Mouse (Mus musculus): ENCODE measurements around the gene Cdc25b. TPM values are rescaled to one million over a fixed set of nuclear protein-coding genes. Genes with fewer than 3 reads are reported as not detected.

Gene Cdc25b
- polyA plus RNA-seq (2016; fragmentation: Nextera tagmentation; extraction: Ambion mirVana), result 99.7 and 116 TPM in 2 replicates

- Histone ChIP-seq H3K36me3 (peaks cover 25% of the 10 kb centered on the region), H3K4me3 (peak within 1 kb of the TSS; percentile 72), H3K27me3 (ENCODE audit: insufficient read depth, poor library complexity, severe bottlenecking) (peaks cover 13% of the 10 kb centered on the region; the same call in 1 of the 2 replicates), H3K4me1 (replicated peaks) (peaks cover 62% of the 10 kb centered on the region), H3K27ac (peak within 1 kb of the TSS; percentile 96), H3K9me3 (no peaks in the 10 kb centered on the region)
- DNase-seq (ENCODE audit: low spot score), result peak; percentile 90
- under 1% methylated on average over 43 of the region's 43 CpGs for WGBS
Observed at GRCm38 (mm10) chr2:131186771-131187601, at the start of gene Cdc25b, which contains the start of gene Spef1. Gene Cdc25b, plus strand, starts transcription at chr2:131186949. Gene Spef1, minus strand, starts transcription at chr2:131187282.

DNA sequence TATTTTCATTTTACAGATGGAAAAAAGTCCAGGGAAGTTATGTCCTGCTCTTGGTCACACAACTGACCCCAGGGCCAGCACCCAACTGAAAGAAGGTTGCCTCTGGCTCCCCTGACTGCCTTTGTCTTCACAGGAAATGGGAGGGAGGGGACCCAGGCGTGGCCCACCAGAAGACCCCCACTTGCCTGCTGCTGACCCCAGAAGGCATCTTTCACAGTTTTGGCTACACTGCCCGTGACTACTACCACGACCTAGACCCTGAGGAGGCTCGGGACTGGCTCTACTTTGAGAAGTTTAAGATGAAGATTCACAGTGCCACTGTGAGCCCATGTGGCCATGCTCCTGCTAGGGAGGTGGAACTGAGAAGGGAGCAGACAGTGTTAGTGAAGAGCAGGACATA lies 48.5 kb upstream of the Cdc25b start:
- WGBS, result 75% methylated on average over 4 of the region's 4 CpGs
- Histone ChIP-seq H3K9me3 (no peaks in the 10 kb centered on the region), H3K36me3 (peaks cover 21% of the 10 kb centered on the region), H3K27ac (0 out of 2 replicates have a peak overlapping the region, but pooled peaks have one; percentile 36), H3K4me3 (no peak overlapping the region), H3K27me3 (ENCODE audit: insufficient read depth, poor library complexity, severe bottlenecking) (no peaks in the 10 kb centered on the region), H3K4me1 (replicated peaks) (peaks cover 52% of the 10 kb centered on the region)
- DNase-seq (ENCODE audit: low spot score), result no peak

DNA sequence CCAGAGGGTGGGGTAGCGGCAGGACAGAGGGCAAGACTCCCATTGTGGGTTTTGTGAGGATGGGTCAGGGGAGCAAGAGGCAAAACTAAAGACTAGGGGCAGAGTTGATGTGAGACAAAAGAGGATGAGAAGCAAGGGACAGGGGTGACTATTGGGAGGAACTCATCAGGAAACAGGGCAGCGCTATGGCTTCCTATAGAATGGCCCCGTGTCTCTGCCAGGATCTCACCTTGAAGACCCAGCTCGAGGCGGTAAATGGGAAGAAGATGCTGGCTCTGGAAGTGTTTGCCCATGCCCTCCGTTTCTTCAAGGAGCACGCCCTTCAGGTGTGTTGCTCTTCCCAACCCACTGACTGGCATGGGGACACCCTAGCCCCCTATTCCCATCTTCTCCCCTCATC lies 48.0 kb upstream of the Cdc25b start:
- Histone ChIP-seq H3K4me3 (no peak overlapping the region), H3K4me1 (replicated peaks) (peaks cover 52% of the 10 kb centered on the region), H3K27me3 (ENCODE audit: insufficient read depth, poor library complexity, severe bottlenecking) (no peaks in the 10 kb centered on the region), H3K27ac (0 out of 2 replicates have a peak overlapping the region, but pooled peaks have one; percentile 36), H3K36me3 (peaks cover 26% of the 10 kb centered on the region), H3K9me3 (no peaks in the 10 kb centered on the region)
- DNase-seq (ENCODE audit: low spot score), result no peak
- 77% methylated on average over 7 of the region's 7 CpGs for WGBS

DNA sequence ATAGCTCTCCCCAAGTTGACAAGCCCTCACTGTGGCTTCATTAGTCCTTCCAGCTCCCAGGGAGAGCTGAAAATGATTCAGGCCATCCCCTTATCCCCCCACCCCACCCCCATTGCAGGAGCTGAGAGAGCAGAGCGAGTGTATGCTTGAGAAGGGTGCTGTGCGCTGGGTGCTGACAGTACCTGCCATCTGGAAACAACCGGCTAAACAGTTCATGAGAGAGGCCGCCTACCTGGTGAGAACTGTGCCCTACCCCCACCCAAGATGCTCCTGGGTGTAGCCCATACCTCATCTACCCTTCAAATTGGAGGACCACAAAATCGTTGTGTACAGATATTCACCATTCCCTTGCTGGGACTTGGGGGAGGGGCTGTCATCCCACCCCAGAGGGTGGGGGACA lies 47.5 kb upstream of the Cdc25b start:
- H3K36me3 ChIP-seq, result peaks cover 30% of the 10 kb centered on the region
- no peaks in the 10 kb centered on the region for H3K27me3 ChIP-seq (ENCODE audit: insufficient read depth, poor library complexity, severe bottlenecking)
- H3K27ac ChIP-seq, result no peak overlapping the region
- no peak overlapping the region for H3K4me3 ChIP-seq
- H3K9me3 ChIP-seq, result no peaks in the 10 kb centered on the region
- H3K4me1 ChIP-seq (replicated peaks), result peaks cover 48% of the 10 kb centered on the region
- WGBS, result 91% methylated on average over 5 of the region's 5 CpGs
- no peak for DNase-seq (ENCODE audit: low spot score)

- 58% methylated on average over 5 of the region's 5 CpGs for WGBS
- Histone ChIP-seq H3K36me3 (peaks cover 35% of the 10 kb centered on the region), H3K4me1 (replicated peaks) (peaks cover 46% of the 10 kb centered on the region), H3K27ac (0 out of 2 replicates have a peak overlapping the region, but pooled peaks have one; percentile 18), H3K9me3 (no peaks in the 10 kb centered on the region), H3K4me3 (no peak overlapping the region), H3K27me3 (ENCODE audit: insufficient read depth, poor library complexity, severe bottlenecking) (no peaks in the 10 kb centered on the region)
- no peak for DNase-seq (ENCODE audit: low spot score)
Observed at GRCm38 (mm10) chr2:131139886-131140532, 46.7 kb upstream of the Cdc25b start.

- peaks cover 41% of the 10 kb centered on the region for H3K36me3 ChIP-seq
- 73% methylated on average over 5 of the region's 5 CpGs for WGBS
- no peaks in the 10 kb centered on the region for H3K27me3 ChIP-seq (ENCODE audit: insufficient read depth, poor library complexity, severe bottlenecking)
- peaks cover 40% of the 10 kb centered on the region for H3K4me1 ChIP-seq (replicated peaks)
- H3K4me3 ChIP-seq, result no peak overlapping the region
- H3K9me3 ChIP-seq, result no peaks in the 10 kb centered on the region
- no peak for DNase-seq (ENCODE audit: low spot score)
- 0 out of 2 replicates have a peak overlapping the region, but pooled peaks have one; percentile 18 for H3K27ac ChIP-seq
Observed at GRCm38 (mm10) chr2:131140533-131140905, 46.2 kb upstream of the Cdc25b start.

DNA sequence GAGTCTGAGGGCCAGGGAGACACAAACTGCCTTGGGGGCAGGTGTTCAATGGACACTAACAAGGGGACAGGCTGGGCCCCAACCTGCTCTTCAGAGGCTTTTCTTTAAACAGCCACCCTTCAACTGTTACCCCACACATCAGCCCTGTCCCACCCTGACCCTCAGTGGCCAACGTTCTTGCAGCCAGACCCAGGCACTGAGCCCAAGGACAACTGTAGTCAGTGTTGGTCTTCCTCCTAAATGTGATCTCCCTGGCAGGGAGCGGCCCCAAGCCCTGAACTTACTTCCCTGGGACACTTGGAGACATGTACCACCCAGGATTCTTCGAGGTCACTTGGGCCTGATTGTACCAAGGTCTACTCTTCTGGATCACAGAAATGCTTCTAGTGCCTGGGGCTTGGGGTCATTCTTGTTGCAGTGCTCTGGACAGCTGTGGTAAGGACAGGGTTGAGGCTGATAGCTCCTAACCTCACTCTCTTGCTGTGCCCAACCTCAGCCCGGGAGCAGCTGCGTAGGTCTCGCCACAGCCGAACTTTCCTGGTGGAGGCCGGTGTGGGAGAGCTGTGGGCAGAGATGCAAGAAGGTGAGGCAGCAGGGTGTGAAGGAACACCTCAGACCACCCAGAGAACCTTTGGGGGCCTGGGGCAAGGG lies 45.3 kb upstream of the Cdc25b start:
- 90% methylated on average over 8 of the region's 8 CpGs for WGBS
- H3K9me3 ChIP-seq, result no peaks in the 10 kb centered on the region
- peaks cover 39% of the 10 kb centered on the region for H3K4me1 ChIP-seq (replicated peaks)
- DNase-seq (ENCODE audit: low spot score), result no peak
- H3K4me3 ChIP-seq, result no peak overlapping the region
- H3K36me3 ChIP-seq, result peaks cover 50% of the 10 kb centered on the region
- H3K27me3 ChIP-seq (ENCODE audit: insufficient read depth, poor library complexity, severe bottlenecking), result no peaks in the 10 kb centered on the region
- H3K27ac ChIP-seq, result no peak overlapping the region

DNA sequence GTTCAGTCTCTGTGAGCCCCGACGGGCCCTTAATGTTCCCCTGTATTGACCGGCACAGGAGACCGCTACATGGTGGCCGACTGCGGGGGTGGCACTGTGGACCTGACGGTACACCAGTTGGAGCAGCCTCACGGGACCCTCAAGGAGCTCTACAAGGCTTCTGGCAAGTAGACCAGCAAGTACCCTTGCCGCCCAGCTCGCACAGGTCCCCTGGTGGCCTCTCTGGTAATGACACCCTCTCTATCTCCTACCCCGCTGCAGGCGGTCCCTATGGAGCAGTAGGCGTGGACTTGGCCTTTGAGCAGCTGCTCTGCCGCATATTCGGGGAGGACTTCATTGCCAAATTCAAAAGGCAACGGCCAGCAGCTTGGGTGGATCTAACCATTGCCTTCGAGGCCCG lies 44.2 kb upstream of the Cdc25b start:
- Histone ChIP-seq H3K9me3 (no peaks in the 10 kb centered on the region), H3K4me1 (replicated peaks) (peaks cover 39% of the 10 kb centered on the region), H3K4me3 (peak overlapping the region; percentile 27), H3K27me3 (ENCODE audit: insufficient read depth, poor library complexity, severe bottlenecking) (no peaks in the 10 kb centered on the region), H3K27ac (0 out of 2 replicates have a peak overlapping the region, but pooled peaks have one; percentile 16), H3K36me3 (peaks cover 60% of the 10 kb centered on the region)
- 34% methylated on average over 18 of the region's 18 CpGs for WGBS
- peak; percentile 78 for DNase-seq (ENCODE audit: low spot score)

DNA sequence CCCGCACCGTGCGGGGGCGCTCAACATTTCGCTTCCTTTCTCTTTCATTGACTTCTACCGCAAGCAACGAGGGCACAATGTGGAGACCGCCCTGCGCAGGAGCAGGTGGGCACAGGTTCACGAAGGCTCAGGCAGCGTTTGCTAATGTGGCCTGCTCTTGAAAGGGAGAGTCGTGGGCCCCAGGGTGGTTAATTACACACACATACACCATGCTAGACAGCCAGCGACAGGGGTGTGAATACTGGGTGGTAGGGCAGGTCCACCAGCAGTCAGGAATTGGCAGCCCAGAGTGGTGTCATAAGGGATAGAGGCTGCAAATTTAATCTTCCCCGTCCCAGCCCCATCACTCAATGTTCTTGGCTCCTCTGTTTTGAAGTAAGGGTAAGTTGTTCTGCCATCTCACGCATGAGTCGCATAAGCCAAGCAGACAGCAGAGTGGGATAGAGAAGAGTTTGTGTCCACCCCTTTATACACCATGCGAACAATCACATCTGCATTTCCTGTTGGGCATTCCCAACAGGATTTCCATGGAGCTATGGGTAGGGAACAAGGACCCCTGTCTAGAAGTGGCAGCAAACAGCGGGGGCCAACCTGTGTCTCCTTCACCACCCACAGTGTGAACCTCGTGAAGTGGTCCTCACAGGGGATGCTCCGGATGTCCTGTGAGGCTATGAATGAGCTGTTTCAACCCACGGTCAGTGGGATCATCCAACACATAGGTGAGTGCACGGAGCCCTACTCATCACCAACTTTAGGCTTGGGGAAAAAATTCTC lies 43.6 kb upstream of the Cdc25b start:
- Histone ChIP-seq H3K27ac (no peak overlapping the region), H3K4me3 (peak overlapping the region; percentile 27), H3K27me3 (ENCODE audit: insufficient read depth, poor library complexity, severe bottlenecking) (no peaks in the 10 kb centered on the region), H3K4me1 (replicated peaks) (peaks cover 41% of the 10 kb centered on the region), H3K36me3 (peaks cover 63% of the 10 kb centered on the region), H3K9me3 (no peaks in the 10 kb centered on the region)
- 64% methylated on average over 22 of the region's 22 CpGs for WGBS
- DNase-seq (ENCODE audit: low spot score), result no peak

DNA sequence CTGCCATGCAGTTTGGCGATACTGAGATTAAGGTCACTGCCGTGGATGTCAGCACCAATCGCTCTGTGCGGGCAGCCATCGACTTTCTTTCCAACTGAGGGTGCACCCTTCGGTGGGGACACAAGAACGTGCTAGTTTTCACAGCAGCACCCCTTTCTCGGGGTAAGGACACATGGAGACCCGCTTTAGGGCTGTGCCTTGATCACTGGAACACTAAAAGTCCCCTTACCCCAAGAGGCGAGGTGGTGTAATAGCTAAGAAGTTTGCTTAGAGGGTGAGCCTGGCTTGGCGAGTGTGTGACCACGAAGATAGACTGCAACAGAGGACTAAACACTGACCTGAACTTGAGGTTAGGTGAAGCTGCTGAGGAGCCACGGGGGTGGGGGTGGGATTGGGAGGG lies 41.6 kb upstream of the Cdc25b start:
- Histone ChIP-seq H3K27ac (no peak overlapping the region), H3K27me3 (ENCODE audit: insufficient read depth, poor library complexity, severe bottlenecking) (no peaks in the 10 kb centered on the region), H3K9me3 (no peaks in the 10 kb centered on the region), H3K4me1 (replicated peaks) (peaks cover 31% of the 10 kb centered on the region), H3K4me3 (no peak overlapping the region), H3K36me3 (peaks cover 75% of the 10 kb centered on the region)
- no peak for DNase-seq (ENCODE audit: low spot score)
- WGBS, result 65% methylated on average over 13 of the region's 13 CpGs

GRCm38 (mm10) chr2:131145536-131145935 lies 41.2 kb upstream of the Cdc25b start:
- H3K27me3 ChIP-seq (ENCODE audit: insufficient read depth, poor library complexity, severe bottlenecking), result no peaks in the 10 kb centered on the region
- H3K27ac ChIP-seq, result no peak overlapping the region
- H3K4me3 ChIP-seq, result no peak overlapping the region
- 92% methylated on average over 2 of the region's 2 CpGs for WGBS
- H3K36me3 ChIP-seq, result peaks cover 79% of the 10 kb centered on the region
- peaks cover 27% of the 10 kb centered on the region for H3K4me1 ChIP-seq (replicated peaks)
- DNase-seq (ENCODE audit: low spot score), result no peak
- no peaks in the 10 kb centered on the region for H3K9me3 ChIP-seq

Measured in hindbrain, embryonic 10.5 days (tissue).